Mouse (Mus musculus): ENCODE data around the gene Setx.
"Not testable (repeated sequence)": the region's sequence is repeated elsewhere in the genome, so short reads cannot be mapped to it uniquely, and the experiment has no call there.

DNA sequence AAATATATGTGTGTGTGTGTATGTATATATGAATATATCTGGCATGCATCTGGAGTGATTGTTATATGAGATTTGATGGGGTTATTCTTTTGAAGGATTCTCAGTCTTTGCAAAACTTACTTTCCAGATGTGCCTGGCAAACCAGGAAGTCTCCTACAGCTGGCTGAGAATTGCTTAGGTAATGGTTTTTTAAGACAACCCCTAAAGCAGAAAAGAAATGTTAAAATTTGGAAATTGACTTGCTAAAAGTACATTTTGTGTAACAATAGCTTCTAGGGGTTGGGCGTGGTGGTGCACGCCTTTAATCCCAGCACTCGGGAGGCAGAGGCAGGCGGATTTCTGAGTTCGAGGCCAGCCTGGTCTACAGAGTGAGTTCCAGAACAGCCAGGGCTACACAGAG, 26.0 kb upstream of the Setx start:
- not testable (repeated sequence) for TF ChIP-seq CTCF, EP300 (IDR thresholded peaks at IDR 0.05)
